Mouse (Mus musculus): ENCODE results near the gene Magi1. TPM values are rescaled to one million over a fixed set of nuclear protein-coding genes. Genes with fewer than 3 reads are reported as not detected.

Gene Magi1
- total and polyA plus RNA-seq, 2 experiments from 2014 or later = 16.4 to 53.0 TPM

DNA sequence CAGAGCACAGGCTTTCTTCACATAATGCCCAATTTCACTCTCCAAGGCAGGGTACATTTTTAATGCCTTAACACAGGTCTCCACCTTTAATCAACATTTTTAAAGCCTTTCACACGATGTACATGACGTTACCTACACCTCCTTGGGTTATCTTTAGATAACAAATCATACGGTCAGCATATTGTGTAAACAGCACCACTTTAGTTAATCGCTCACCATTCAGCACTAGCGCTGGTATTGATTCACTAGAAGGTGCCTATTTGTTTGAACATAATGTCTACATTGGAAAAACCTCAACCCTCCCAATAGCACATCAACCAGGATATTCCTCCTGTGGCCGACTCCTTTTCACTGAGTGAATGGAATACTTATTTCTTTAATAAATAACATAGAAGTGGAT is 455.5 kb downstream of the Magi1 start:
- Histone ChIP-seq H3K27ac (ENCODE audit: low read depth, low read length) (no peak overlapping the region), H3K27me3 (ENCODE audit: insufficient read depth, low read length) (no peaks in the 10 kb centered on the region), H3K9me3 (ENCODE audit: low read length) (no peaks in the 10 kb centered on the region), H3K9ac (no peak overlapping the region), H3K4me3 (ENCODE audit: low read depth, low read length) (no peak overlapping the region), H3K4me2 (ENCODE audit: low read depth) (no peak overlapping the region), H3K36me3 (ENCODE audit: insufficient read depth) (no peaks in the 10 kb centered on the region), H3K4me1 (ENCODE audit: insufficient read depth) (no peaks in the 10 kb centered on the region)
- 74% methylated on average over 6 of the region's 6 CpGs for WGBS
- ATAC-seq (no peak), DNase-seq (no peak)
- no peak for TF ChIP-seq CTCF (IDR thresholded peaks at IDR 0.05; ENCODE audit: low read depth)

DNA sequence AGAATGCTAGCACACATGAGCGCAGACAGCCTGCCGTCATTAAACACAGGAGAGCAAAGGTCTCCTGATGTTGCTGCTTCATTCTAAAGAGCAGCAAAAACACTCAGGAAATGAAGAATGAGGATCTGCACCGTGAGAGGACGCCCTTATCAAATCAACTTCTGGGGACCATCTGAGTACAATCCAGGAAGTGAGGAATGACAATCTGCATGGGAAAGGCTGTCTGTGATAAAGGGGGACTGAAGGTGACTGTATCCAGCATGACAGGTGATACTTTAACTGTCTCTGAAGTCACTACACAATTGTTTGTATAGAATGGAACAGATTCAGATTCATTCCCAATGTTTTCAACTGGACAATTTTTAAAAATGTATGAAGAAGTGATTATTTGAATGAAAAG is 456.8 kb downstream of the Magi1 start:
- Histone ChIP-seq H3K9me3 (ENCODE audit: low read length) (no peaks in the 10 kb centered on the region), H3K4me3 (ENCODE audit: low read depth, low read length) (no peak overlapping the region), H3K27ac (ENCODE audit: low read depth, low read length) (no peak overlapping the region), H3K27me3 (ENCODE audit: insufficient read depth, low read length) (no peaks in the 10 kb centered on the region), H3K36me3 (ENCODE audit: insufficient read depth) (no peaks in the 10 kb centered on the region), H3K9ac (no peak overlapping the region), H3K4me2 (ENCODE audit: low read depth) (no peak overlapping the region), H3K4me1 (ENCODE audit: insufficient read depth) (no peaks in the 10 kb centered on the region)
- WGBS = 73% methylated on average over 4 of the region's 4 CpGs
- ATAC-seq (no peak), DNase-seq (no peak)
- TF ChIP-seq CTCF (IDR thresholded peaks at IDR 0.05; ENCODE audit: low read depth) = no peak

GRCm38 (mm10) chr6:93822221-93822897 is 461.4 kb downstream of the Magi1 start:
- no peaks in the 10 kb centered on the region for H3K9me3 ChIP-seq (ENCODE audit: low read length)
- H3K27ac ChIP-seq (ENCODE audit: low read depth, low read length) = no peak overlapping the region
- WGBS = 73% methylated on average over 9 of the region's 9 CpGs

GRCm38 (mm10) chr6:93821512-93821911 is 462.2 kb downstream of the Magi1 start:
- ATAC-seq (no peak), DNase-seq (peak; percentile 11)
- H3K4me1 ChIP-seq (ENCODE audit: insufficient read depth) = peaks cover 31% of the 10 kb centered on the region
- TF ChIP-seq CTCF (IDR thresholded peaks at IDR 0.05; ENCODE audit: low read depth) = no peak
- no peak overlapping the region for H3K9ac ChIP-seq
- no peaks in the 10 kb centered on the region for H3K36me3 ChIP-seq (ENCODE audit: insufficient read depth)
- H3K27me3 ChIP-seq (ENCODE audit: insufficient read depth, low read length) = no peaks in the 10 kb centered on the region
- H3K4me3 ChIP-seq (ENCODE audit: low read depth, low read length) = no peak overlapping the region
- WGBS = 18% methylated on average over 7 of the region's 7 CpGs
- H3K27ac ChIP-seq (ENCODE audit: low read depth, low read length) = 0 out of 2 replicates have a peak overlapping the region, but pooled peaks have one; percentile 74
- H3K4me2 ChIP-seq (ENCODE audit: low read depth) = no peak overlapping the region
- H3K9me3 ChIP-seq (ENCODE audit: low read length) = no peaks in the 10 kb centered on the region

More at GRCm38 (mm10) chr6:93822221-93822897, 461.4 kb downstream of the Magi1 start:
- Histone ChIP-seq H3K27me3 (ENCODE audit: insufficient read depth, low read length) (no peaks in the 10 kb centered on the region), H3K4me1 (ENCODE audit: insufficient read depth) (peaks cover 26% of the 10 kb centered on the region), H3K4me2 (ENCODE audit: low read depth) (no peak overlapping the region), H3K4me3 (ENCODE audit: low read depth, low read length) (no peak overlapping the region), H3K9ac (no peak overlapping the region), H3K36me3 (ENCODE audit: insufficient read depth) (no peaks in the 10 kb centered on the region)
- ATAC-seq = no peak
- no peak for DNase-seq
- no peak for TF ChIP-seq CTCF (IDR thresholded peaks at IDR 0.05; ENCODE audit: low read depth)

DNA sequence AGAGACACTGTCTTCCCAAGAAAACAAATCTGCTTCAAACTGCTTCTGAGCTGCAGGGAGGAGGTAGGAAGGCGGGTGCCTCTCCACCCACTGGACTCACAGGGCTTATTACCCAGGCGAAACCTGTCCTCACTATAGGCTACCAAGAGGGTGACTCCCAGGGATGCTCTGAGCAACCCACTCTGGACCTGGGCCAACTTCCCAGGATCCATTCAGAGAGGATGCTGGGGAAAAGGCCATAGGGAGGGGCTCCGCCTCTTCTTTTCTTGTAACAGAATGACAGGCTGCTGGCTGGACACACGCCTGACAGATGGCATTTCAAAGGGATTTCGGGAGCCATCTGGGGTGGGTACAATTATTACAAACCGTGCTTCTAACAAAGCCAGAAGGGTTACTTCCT is 463.8 kb downstream of the Magi1 start:
- H3K9me3 ChIP-seq (ENCODE audit: low read length) = no peaks in the 10 kb centered on the region
- H3K4me3 ChIP-seq (ENCODE audit: low read depth, low read length) = 0 out of 2 replicates have a peak overlapping the region, but pooled peaks have one; percentile 7
- DNase-seq = peak; percentile 90
- 4% methylated on average over 6 of the region's 6 CpGs for WGBS
- no peaks in the 10 kb centered on the region for H3K27me3 ChIP-seq (ENCODE audit: insufficient read depth, low read length)
- no peak for TF ChIP-seq CTCF (IDR thresholded peaks at IDR 0.05; ENCODE audit: low read depth)
- peak; percentile 94 for ATAC-seq
- peak overlapping the region; percentile 35 for H3K4me2 ChIP-seq (ENCODE audit: low read depth)
- peak overlapping the region; percentile 74 for H3K27ac ChIP-seq (ENCODE audit: low read depth, low read length)
- no peaks in the 10 kb centered on the region for H3K36me3 ChIP-seq (ENCODE audit: insufficient read depth)
- H3K9ac ChIP-seq = 0 out of 2 replicates have a peak overlapping the region, but pooled peaks have one; percentile 22
- H3K4me1 ChIP-seq (ENCODE audit: insufficient read depth) = peaks cover 34% of the 10 kb centered on the region

DNA sequence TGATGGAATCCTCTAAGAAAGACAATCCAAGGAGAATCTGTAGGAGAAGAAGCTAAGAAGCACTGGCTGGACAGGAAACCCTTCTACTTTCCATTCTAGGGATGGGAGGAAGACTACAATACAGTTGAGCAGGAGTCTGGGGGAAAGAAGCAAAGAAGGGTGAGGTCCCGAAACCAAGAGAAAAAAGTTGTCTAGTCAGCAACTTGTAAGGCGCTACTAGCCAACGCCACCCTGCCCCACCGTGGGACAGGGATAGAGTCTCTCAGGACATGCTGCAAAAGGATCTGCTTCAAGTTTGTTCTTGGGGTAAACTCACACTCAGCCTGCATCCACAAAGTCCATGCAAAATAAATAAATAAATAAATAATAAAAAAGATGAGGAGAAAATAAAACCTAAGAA is 464.4 kb downstream of the Magi1 start:
- ATAC-seq (no peak), DNase-seq (no peak)
- no peak for TF ChIP-seq CTCF (IDR thresholded peaks at IDR 0.05; ENCODE audit: low read depth)
- 0 out of 2 replicates have a peak overlapping the region, but pooled peaks have one; percentile 22 for H3K9ac ChIP-seq
- no peaks in the 10 kb centered on the region for H3K36me3 ChIP-seq (ENCODE audit: insufficient read depth)
- H3K27me3 ChIP-seq (ENCODE audit: insufficient read depth, low read length) = no peaks in the 10 kb centered on the region
- 0 out of 2 replicates have a peak overlapping the region, but pooled peaks have one; percentile 74 for H3K27ac ChIP-seq (ENCODE audit: low read depth, low read length)
- H3K4me2 ChIP-seq (ENCODE audit: low read depth) = 0 out of 2 replicates have a peak overlapping the region, but pooled peaks have one; percentile 35
- 85% methylated on average over 4 of the region's 4 CpGs for WGBS
- no peaks in the 10 kb centered on the region for H3K9me3 ChIP-seq (ENCODE audit: low read length)
- H3K4me1 ChIP-seq (ENCODE audit: insufficient read depth) = peaks cover 34% of the 10 kb centered on the region
- H3K4me3 ChIP-seq (ENCODE audit: low read depth, low read length) = no peak overlapping the region

GRCm38 (mm10) chr6:93818494-93818893 is 465.2 kb downstream of the Magi1 start:
- H3K9me3 ChIP-seq (ENCODE audit: low read length) = no peaks in the 10 kb centered on the region
- no peaks in the 10 kb centered on the region for H3K27me3 ChIP-seq (ENCODE audit: insufficient read depth, low read length)
- no peaks in the 10 kb centered on the region; the same call in 1 of the 2 replicates for H3K36me3 ChIP-seq (ENCODE audit: insufficient read depth)
- WGBS = 73% methylated on average over 4 of the region's 4 CpGs
- TF ChIP-seq CTCF (IDR thresholded peaks at IDR 0.05; ENCODE audit: low read depth) = no peak
- ATAC-seq = no peak
- H3K9ac ChIP-seq = no peak overlapping the region
- H3K4me2 ChIP-seq (ENCODE audit: low read depth) = no peak overlapping the region
- peaks cover 34% of the 10 kb centered on the region for H3K4me1 ChIP-seq (ENCODE audit: insufficient read depth)
- no peak overlapping the region for H3K27ac ChIP-seq (ENCODE audit: low read depth, low read length)
- DNase-seq = no peak
- H3K4me3 ChIP-seq (ENCODE audit: low read depth, low read length) = no peak overlapping the region

Measured in forebrain, postnatal 0 days (tissue).